Mouse (Mus musculus) brain, embryonic 14.5 days (tissue): Measurements from ENCODE around the gene Hist1h2bj.

Experiments
- CTCF ChIP-seq: fragments of 200-500 bp; IDR thresholded peaks from 2 replicates; pipeline ENCODE4 v1.5.1; 2012; ENCODE audit warnings: inconsistent platforms, mild to moderate bottlenecking, moderate library complexity, borderline replicate concordance; ENCODE audit not compliant: insufficient read depth, insufficient read length; ENCODE audit errors: extremely low read depth
- POLR2A ChIP-seq: fragments of 200-500 bp; IDR thresholded peaks from 2 replicates; pipeline ENCODE4 v1.6.1; 2012; ENCODE audit warnings: mild to moderate bottlenecking, inconsistent platforms, borderline replicate concordance; ENCODE audit not compliant: poor library complexity, insufficient read depth, insufficient read length, severe bottlenecking; ENCODE audit errors: extremely low read depth

DNA sequence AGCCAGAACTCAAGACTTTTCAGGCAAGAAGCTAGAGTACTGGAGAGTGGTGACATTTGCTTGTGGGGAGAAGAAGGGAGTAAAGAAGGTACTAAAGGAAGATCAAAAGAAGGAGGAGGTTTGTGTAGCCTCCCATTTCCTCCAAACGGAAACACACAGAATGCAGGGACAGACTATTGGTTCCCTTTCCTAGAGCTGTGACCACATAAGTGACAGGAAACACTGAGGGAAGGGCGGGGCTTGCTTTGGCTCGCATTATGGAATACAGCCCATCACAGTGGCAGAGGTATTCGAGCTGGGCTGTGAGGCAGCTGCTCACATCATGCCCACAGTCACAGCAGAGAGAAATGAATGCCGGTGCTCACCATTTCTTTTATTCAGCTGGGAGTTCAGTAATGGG is 41.2 kb upstream of the Hist1h2bj start:
- TF ChIP-seq CTCF (no peak), POLR2A (no peak)
